Mouse (Mus musculus) MN1 (cell line): ENCODE data around the gene Itga2.
A peak's percentile ranks its signal among the peaks of the same experiment; 100 is the strongest.

Source experiments
- DNase-seq: peaks from one replicate; pipeline ENCODE4 v3.0.0-alpha.2; 2016; ENCODE audit warnings: low spot score

Gene Itga2

GRCm38 (mm10) chr13:114818513-114818912, 113.4 kb downstream of the Itga2 start:
- DNase-seq: peak; percentile 49

GRCm38 (mm10) chr13:114817751-114818360, 114.0 kb downstream of the Itga2 start, which contains the start of gene Mocs2:
Mocs2 (plus strand) TSS chr13:114818236.
- peak; percentile 97 for DNase-seq

GRCm38 (mm10) chr13:114809624-114810210, 122.2 kb downstream of the Itga2 start:
- DNase-seq: peak; percentile 33

- DNase-seq: no peak
Measured at GRCm38 (mm10) chr13:114802971-114803370, 128.9 kb downstream of the Itga2 start.

- no peak for DNase-seq
Measured at GRCm38 (mm10) chr13:114801857-114802256, 130.0 kb downstream of the Itga2 start.

GRCm38 (mm10) chr13:114793250-114794030, 138.5 kb downstream of the Itga2 start:
- DNase-seq: peak; percentile 49

- peak; percentile 40 for DNase-seq
Measured at GRCm38 (mm10) chr13:114791511-114791910, 140.4 kb downstream of the Itga2 start.
